Mouse (Mus musculus) brain, embryonic 14.5 days (tissue): ENCODE measurements around the gene Cnga2.

Source experiments
- CTCF ChIP-seq: fragments of 200-500 bp; IDR thresholded peaks from 2 replicates; pipeline ENCODE4 v1.5.1; 2012; ENCODE audit warnings: inconsistent platforms, mild to moderate bottlenecking, moderate library complexity, borderline replicate concordance; ENCODE audit not compliant: insufficient read depth, insufficient read length; ENCODE audit errors: extremely low read depth
- POLR2A ChIP-seq: fragments of 200-500 bp; IDR thresholded peaks from 2 replicates; pipeline ENCODE4 v1.6.1; 2012; ENCODE audit warnings: mild to moderate bottlenecking, inconsistent platforms, borderline replicate concordance; ENCODE audit not compliant: poor library complexity, insufficient read depth, insufficient read length, severe bottlenecking; ENCODE audit errors: extremely low read depth

DNA sequence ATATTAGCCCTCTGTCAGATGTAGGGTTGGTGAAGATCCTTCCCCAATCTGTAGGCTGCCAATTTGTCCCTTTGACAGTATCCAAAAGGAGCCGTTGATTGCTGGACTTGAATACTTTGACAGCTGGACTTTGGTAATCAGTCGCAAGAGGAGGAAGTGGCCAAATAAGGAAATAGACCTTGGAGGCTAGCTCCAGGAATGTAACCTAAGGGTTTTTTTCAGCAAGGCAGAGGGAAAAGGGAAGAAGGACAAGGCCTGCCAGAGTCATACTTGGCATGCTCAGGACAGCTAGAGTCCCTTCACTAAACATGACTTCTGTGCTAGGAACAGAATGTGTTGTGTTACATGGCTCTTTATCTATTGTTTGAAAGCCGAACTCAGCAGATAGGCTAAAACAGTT, 11.2 kb upstream of the Cnga2 start:
- no peak for TF ChIP-seq POLR2A
- TF ChIP-seq CTCF = no peak
